Mouse (Mus musculus) cerebellum, adult 2 months (tissue): ENCODE data around the gene Rpl19.

Source experiments
- CTCF ChIP-seq: fragments of 200-500 bp; IDR thresholded peaks from 2 replicates; pipeline ENCODE4 v1.5.1; 2011; ENCODE audit warnings: low read depth, mild to moderate bottlenecking, control low read depth, low read length, moderate library complexity, borderline replicate concordance; ENCODE audit not compliant: insufficient read depth
- POLR2A ChIP-seq: fragments of 200-500 bp; IDR thresholded peaks from 2 replicates; pipeline ENCODE4 v1.6.1; 2011; ENCODE audit warnings: low read length, control low read depth, borderline replicate concordance; ENCODE audit not compliant: insufficient read depth

DNA sequence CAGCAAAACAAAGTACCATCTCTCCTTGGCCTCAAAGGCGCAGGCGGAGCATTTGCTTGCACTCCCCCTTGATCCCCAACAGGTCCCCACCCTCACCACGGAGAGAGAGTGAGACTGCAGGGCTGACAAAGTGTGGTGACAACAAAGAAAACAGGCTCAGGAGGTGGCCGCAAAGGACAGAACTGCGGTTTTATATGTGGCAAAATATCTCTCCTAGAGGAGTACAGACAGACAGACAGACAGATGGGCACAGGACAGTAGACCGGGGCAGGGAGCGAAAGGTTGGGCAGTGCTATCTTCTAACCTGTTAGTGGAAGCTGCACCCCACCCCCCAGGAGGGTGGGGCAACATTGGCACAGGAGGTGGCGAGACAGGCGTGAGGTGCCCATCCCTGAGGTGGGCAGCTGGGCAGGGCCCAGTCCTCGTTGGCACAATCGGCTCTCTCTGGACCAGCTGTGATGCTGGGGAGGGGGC lies 25.1 kb upstream of the Rpl19 start:
- TF ChIP-seq CTCF: no peak
- TF ChIP-seq POLR2A: no peak
